Mouse (Mus musculus) embryonic facial prominence, embryonic 12.5 days (tissue): ENCODE data around the gene Large1. TPM values are rescaled to one million over a fixed set of nuclear protein-coding genes. Genes with fewer than 3 reads are reported as not detected.

ENCODE experiments used
- ATAC-seq: fragments of 200-750 bp; cut with Nextera tagmentation; 2 replicates; pipeline ENCODE4 v1.8.0; 2017; ENCODE audit not compliant: insufficient number of reproducible peaks, insufficient read depth, low FRiP score, low TSS enrichment
- H3K27ac ChIP-seq: fragments of 300-500 bp; sonication (generic); 2 replicates; pipeline ENCODE4 v1.5.1; 2016; ENCODE audit warnings: mild to moderate bottlenecking
- H3K27me3 ChIP-seq: fragments of 300-500 bp; sonication (generic); 2 replicates; pipeline ENCODE4 v1.6.1; 2016; ENCODE audit warnings: mild to moderate bottlenecking, moderate library complexity
- H3K36me3 ChIP-seq: fragments of 300-500 bp; sonication (generic); 2 replicates; pipeline ENCODE4 v1.6.1; 2016; ENCODE audit warnings: mild to moderate bottlenecking
- H3K4me1 ChIP-seq: fragments of 300-500 bp; sonication (generic); 2 replicates; pipeline ENCODE4 v1.6.1; 2016
- H3K4me2 ChIP-seq: fragments of 300-500 bp; sonication (generic); replicated peaks from 2 replicates; pipeline ENCODE4 v1.6.1; 2016; ENCODE audit warnings: mild to moderate bottlenecking, moderate library complexity
- H3K4me3 ChIP-seq: fragments of 300-500 bp; sonication (generic); 2 replicates; pipeline ENCODE4 v1.5.1; 2016; ENCODE audit warnings: mild to moderate bottlenecking
- H3K9ac ChIP-seq: fragments of 300-500 bp; sonication (generic); 2 replicates; pipeline ENCODE4 v1.6.1; 2016; ENCODE audit warnings: mild to moderate bottlenecking, moderate library complexity
- H3K9me3 ChIP-seq: fragments of 300-500 bp; sonication (generic); 2 replicates; pipeline ENCODE4 v1.6.1; 2016; ENCODE audit warnings: mild to moderate bottlenecking, moderate library complexity
- WGBS: fragments of 180-500 bp; shearing (Covaris S2); methylation state at CpG from one replicate; pipeline ENCODE4 v1.1.7; 2016; 5-methylcytosine and 5-hydroxymethylcytosine counted together
- polyA plus RNA-seq: library from polyadenylated mRNA; unstranded; fragments of >200 nt; fragmentation: Nextera tagmentation; extraction: Ambion mirVana; gene quantifications from 2 replicates; pipeline ENCODE4 v1.2.1, GENCODE M21; 2016

The Large1 gene
- polyA plus RNA-seq, 1 experiment from 2014 or later: 10.9 TPM

DNA sequence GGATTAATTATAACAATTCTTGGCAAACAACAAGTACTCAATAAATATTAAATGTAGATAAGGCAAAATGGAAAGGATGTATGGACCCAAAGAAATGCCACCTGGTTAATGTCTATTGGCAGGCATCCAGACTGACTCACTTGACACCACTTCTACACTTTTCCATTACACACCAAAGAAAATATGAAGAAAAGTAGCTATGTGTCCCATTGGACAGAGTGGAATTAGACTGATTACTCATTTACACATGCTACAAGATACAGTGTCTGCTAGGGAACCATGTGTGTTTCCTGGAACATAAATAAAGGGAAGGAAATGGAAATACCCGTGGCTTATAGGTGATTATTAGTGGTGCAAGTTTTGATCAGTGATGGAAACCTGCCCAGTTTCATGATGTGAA lies 521.0 kb downstream of the Large1 start:
- H3K4me1 ChIP-seq: no peaks in the 10 kb centered on the region
- no peaks in the 10 kb centered on the region for H3K9me3 ChIP-seq
- no peak for ATAC-seq
- 81% methylated on average over 1 of the region's 1 CpGs for WGBS
- 0 out of 2 replicates have a peak, but pooled peaks cover 3% of the 10 kb centered on the region for H3K36me3 ChIP-seq
- H3K9ac ChIP-seq: no peak overlapping the region
- H3K27ac ChIP-seq: no peak overlapping the region
- no peak overlapping the region for H3K4me2 ChIP-seq
- no peak overlapping the region for H3K4me3 ChIP-seq
- H3K27me3 ChIP-seq: no peaks in the 10 kb centered on the region

DNA sequence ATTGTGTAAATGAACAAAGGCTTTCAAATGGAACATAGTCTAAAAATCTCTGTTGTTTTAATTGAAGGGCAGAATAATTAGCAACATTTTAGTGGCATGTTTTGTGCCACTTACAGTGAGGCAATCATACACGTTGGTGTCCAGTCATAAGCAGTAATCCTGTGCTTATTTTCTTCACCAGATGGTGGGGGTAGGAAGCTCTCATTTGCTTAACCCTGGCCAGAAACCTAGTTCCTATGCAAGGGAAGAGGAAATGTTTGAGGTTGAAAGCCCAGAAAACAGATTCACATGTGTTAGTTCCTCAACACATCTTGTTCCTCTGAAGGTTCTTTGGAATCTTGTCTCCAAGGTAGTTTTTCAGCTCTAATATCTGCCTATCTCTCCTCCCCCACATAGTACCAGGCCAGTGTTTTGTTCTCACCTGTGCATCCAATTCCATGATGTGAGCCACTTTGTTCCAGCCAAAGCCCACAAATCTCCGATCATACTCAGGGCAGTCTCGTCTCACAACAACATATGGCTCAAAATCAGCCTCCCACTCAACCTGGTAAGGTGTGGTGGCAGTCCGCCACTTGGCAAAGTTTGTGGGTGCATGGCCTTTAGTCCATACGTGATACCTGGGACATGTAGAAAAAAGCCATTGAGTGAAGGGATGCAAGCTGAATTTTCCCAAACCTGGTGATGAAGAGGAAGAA lies 535.5 kb downstream of the Large1 start:
- Histone ChIP-seq H3K4me3 (no peak overlapping the region), H3K9me3 (no peaks in the 10 kb centered on the region), H3K4me1 (no peaks in the 10 kb centered on the region), H3K36me3 (0 out of 2 replicates have a peak, but pooled peaks cover 7% of the 10 kb centered on the region), H3K27ac (no peak overlapping the region), H3K4me2 (no peak overlapping the region), H3K9ac (no peak overlapping the region), H3K27me3 (no peaks in the 10 kb centered on the region)
- WGBS: 89% methylated on average over 5 of the region's 5 CpGs
- no peak for ATAC-seq

DNA sequence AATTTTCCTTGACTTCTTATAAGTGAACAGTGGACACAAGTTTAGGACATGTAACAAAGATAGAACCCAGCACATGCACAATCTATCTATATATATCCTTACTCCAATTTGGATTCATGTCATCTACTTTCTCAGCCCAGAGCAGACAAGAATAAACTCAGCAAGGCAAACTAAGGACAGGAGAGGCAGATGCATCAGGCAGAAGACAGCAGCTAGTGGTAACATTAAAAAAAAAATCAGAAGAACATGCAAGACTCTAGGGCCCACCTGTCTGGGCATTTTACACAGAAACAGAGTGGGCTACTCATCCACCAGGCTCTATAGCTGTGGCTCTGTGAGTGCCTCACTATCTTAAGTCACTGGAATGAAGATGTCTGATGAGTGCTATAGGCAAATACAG lies 536.7 kb downstream of the Large1 start:
- Histone ChIP-seq H3K27me3 (no peaks in the 10 kb centered on the region), H3K27ac (no peak overlapping the region), H3K36me3 (0 out of 2 replicates have a peak, but pooled peaks cover 7% of the 10 kb centered on the region), H3K4me2 (no peak overlapping the region), H3K9ac (no peak overlapping the region), H3K9me3 (no peaks in the 10 kb centered on the region), H3K4me3 (no peak overlapping the region), H3K4me1 (no peaks in the 10 kb centered on the region)
- ATAC-seq: no peak

DNA sequence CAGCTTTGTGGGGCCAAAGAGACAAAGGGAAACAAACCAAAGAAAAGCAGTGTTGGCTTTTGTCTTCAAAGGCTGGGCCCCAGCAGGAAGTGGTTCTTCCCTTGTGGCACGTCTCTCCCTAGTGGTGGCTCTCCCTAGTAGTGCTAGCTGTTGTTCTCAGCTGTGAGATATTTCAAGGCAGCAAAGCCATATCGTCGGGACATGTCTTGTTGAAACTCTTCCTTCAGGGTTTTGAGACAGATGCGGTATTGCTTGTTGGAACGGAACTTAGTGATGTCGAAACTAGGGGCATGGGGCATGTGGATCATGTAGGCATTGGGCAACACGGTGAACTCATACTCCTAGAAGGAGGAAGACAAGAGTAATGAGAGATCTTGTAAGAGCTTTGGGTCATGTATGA lies 537.7 kb downstream of the Large1 start:
- WGBS: 87% methylated on average over 7 of the region's 7 CpGs
- 0 out of 2 replicates have a peak, but pooled peaks cover 7% of the 10 kb centered on the region for H3K36me3 ChIP-seq
- H3K4me1 ChIP-seq: no peaks in the 10 kb centered on the region
- no peak overlapping the region for H3K4me3 ChIP-seq
- no peaks in the 10 kb centered on the region for H3K9me3 ChIP-seq
- no peak overlapping the region for H3K9ac ChIP-seq
- no peak overlapping the region for H3K4me2 ChIP-seq
- H3K27me3 ChIP-seq: no peaks in the 10 kb centered on the region
- H3K27ac ChIP-seq: no peak overlapping the region
- no peak for ATAC-seq

DNA sequence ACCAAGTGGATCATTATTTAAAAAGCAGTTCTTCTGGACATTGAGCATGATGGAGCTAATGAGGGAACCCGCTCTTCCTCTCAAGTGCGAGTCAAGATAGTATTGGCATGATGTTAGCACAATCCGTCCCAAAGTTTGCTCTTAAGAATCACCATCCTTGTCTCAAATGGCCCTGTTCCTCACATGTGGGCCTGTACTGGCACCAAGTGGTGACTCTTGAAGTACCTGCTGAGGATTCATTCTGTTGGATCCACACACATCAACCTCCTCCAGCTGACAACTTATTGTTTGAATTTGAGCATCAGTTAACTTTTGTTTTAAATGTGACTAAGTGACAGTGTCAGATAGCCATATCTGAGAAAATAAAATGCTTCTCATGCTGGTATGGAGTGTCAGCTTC lies 540.6 kb downstream of the Large1 start:
- Histone ChIP-seq H3K36me3 (0 out of 2 replicates have a peak, but pooled peaks cover 7% of the 10 kb centered on the region), H3K27me3 (no peaks in the 10 kb centered on the region), H3K9ac (no peak overlapping the region), H3K4me3 (no peak overlapping the region), H3K4me1 (no peaks in the 10 kb centered on the region), H3K27ac (no peak overlapping the region), H3K4me2 (no peak overlapping the region), H3K9me3 (no peaks in the 10 kb centered on the region)
- WGBS: 93% methylated on average over 3 of the region's 3 CpGs
- no peak for ATAC-seq

DNA sequence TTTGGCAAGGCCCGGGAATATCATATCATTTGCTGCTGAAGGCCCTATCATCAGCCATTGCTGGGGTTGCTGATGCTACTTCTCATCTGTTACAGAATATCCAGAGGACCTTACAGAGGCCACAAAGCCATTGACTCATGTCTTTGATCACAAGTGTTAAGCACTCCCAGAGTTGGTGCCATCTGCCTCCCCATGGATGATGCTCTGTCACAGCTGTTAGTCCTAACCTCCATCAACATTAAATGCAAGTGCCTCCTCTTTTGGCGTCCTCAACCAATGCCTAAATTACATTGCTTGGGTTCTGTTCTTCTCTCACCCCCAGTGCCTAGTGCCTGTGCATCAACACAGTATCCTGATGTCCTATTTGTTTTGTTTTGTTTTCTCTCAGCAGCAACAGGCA lies 551.8 kb downstream of the Large1 start:
- H3K9ac ChIP-seq: no peak overlapping the region
- ATAC-seq: no peak
- H3K36me3 ChIP-seq: no peaks in the 10 kb centered on the region
- H3K27ac ChIP-seq: no peak overlapping the region
- H3K4me2 ChIP-seq: no peak overlapping the region
- whole genome bisulfite sequencing: 78% methylated on average over 2 of the region's 2 CpGs
- H3K4me3 ChIP-seq: no peak overlapping the region
- H3K9me3 ChIP-seq: no peaks in the 10 kb centered on the region
- no peaks in the 10 kb centered on the region for H3K4me1 ChIP-seq
- H3K27me3 ChIP-seq: no peaks in the 10 kb centered on the region

DNA sequence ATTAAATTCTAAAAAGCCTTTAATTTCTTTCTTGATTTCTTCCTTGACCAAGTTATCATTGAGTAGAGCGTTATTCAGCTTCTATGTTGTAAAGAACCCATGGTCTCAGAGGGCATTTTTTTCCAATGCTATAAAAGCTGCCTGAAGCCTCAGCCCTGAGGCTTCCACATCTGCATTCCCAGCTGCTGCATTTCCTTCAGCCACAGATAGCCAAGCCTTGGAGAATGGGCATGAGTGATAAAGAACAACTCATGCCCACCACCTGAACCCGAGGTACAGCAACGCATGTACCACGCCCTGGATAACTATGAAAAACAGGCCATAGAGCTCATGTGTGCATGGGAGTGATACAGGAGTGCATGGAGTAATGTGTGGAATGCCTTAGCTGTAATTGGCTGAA lies 572.7 kb downstream of the Large1 start:
- Histone ChIP-seq H3K27ac (no peak overlapping the region), H3K9me3 (no peaks in the 10 kb centered on the region), H3K9ac (no peak overlapping the region), H3K4me1 (no peaks in the 10 kb centered on the region), H3K36me3 (no peaks in the 10 kb centered on the region), H3K27me3 (no peaks in the 10 kb centered on the region), H3K4me3 (no peak overlapping the region), H3K4me2 (no peak overlapping the region)
- 94% methylated on average over 4 of the region's 4 CpGs for WGBS
- no peak for ATAC-seq

DNA sequence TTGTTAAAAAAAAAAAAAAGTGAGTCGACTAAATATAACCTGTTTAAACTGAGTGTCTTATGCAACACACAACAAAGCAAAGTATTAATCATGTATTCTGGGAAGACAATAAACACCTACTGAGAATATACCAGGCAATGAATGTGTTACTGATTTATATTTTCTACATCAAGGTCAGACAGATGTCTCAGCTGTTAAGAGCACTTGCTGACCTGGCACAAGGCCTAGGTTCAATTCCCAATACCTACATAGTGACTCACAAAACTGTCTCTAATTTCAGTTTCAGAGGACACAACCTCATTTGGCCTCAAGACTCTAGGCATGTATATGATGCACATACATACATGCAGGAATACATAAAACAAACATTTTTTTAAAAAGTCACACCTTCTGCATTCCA lies 575.5 kb downstream of the Large1 start:
- Histone ChIP-seq H3K9me3 (no peaks in the 10 kb centered on the region), H3K27ac (no peak overlapping the region), H3K27me3 (no peaks in the 10 kb centered on the region), H3K4me2 (no peak overlapping the region), H3K9ac (no peak overlapping the region), H3K4me1 (no peaks in the 10 kb centered on the region), H3K4me3 (no peak overlapping the region), H3K36me3 (no peaks in the 10 kb centered on the region)
- no peak for ATAC-seq
- 80% methylated on average over 1 of the region's 1 CpGs for WGBS

DNA sequence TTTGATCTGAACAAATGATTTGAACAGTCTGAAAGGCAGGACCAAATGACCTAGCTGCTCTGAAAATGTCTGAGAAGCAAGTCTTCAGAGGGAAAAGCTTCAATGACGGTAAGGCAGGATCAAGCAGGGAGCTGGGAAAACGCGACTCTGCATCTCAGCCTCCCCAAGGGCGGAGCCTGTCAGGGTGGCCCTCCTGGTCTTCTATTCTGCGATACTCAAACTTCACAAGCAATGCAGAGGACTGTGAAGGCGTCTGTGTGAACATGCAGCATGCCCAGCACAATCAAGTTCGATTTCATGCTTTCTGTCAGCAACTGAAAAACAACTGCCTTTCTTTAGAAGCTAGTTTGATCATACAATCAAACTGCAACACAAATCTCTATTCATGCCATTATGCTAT lies 586.6 kb downstream of the Large1 start:
- Histone ChIP-seq H3K27me3 (no peaks in the 10 kb centered on the region), H3K4me3 (no peak overlapping the region), H3K9me3 (no peaks in the 10 kb centered on the region), H3K4me2 (no peak overlapping the region), H3K4me1 (no peaks in the 10 kb centered on the region), H3K9ac (no peak overlapping the region), H3K36me3 (no peaks in the 10 kb centered on the region), H3K27ac (no peak overlapping the region)
- WGBS: 30% methylated on average over 7 of the region's 7 CpGs
- ATAC-seq: no peak

DNA sequence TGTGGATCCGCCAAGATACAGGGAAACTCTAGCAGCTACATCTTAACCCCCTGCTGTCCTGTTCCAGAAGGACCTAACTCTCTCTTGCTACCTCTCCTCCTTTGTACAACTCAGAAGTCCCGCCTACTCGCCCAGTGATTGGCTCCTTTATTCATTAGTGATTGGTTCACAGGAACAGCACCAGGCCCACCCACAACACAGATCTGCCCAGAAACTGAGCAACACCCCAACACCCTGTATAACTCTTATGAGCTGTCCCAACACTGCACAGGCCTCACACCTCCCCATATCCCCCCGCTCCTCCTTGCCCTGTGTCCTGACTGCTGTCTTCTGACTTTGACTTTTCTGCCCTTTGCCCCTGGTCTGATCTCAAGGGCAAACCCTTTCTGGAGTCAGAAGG lies 587.6 kb downstream of the Large1 start:
- whole genome bisulfite sequencing: 65% methylated on average over 4 of the region's 4 CpGs

More for the DNA sequence above, 587.6 kb downstream of the Large1 start:
- Histone ChIP-seq H3K9ac (no peak overlapping the region), H3K36me3 (no peaks in the 10 kb centered on the region), H3K9me3 (no peaks in the 10 kb centered on the region), H3K27ac (no peak overlapping the region), H3K4me1 (no peaks in the 10 kb centered on the region), H3K27me3 (no peaks in the 10 kb centered on the region), H3K4me2 (no peak overlapping the region), H3K4me3 (no peak overlapping the region)
- no peak for ATAC-seq
